Mouse (Mus musculus) forebrain, embryonic 14.5 days (tissue): ENCODE measurements around the gene Cwc25. TPM values are rescaled to one million over a fixed set of nuclear protein-coding genes. Genes with fewer than 3 reads are reported as not detected.
"Not testable (repeated sequence)": the region's sequence is repeated elsewhere in the genome, so short reads cannot be mapped to it uniquely, and the experiment has no call there.

ENCODE experiments used
- ATAC-seq: fragments of 200-750 bp; cut with Nextera tagmentation; 2 replicates; pipeline ENCODE4 v1.8.0; 2017; ENCODE audit warnings: mild to moderate bottlenecking, moderate library complexity
- DNase-seq: peaks from one replicate; pipeline ENCODE4 v3.0.0-alpha.2; 2015; ENCODE audit warnings: low spot score
- H3K27ac ChIP-seq: fragments of 300-500 bp; sonication (generic); 2 replicates; pipeline ENCODE4 v1.5.1; 2014; ENCODE audit warnings: low read depth, mild to moderate bottlenecking, control low read depth, low read length, moderate library complexity
- H3K27me3 ChIP-seq: fragments of 300-500 bp; sonication (generic); replicated peaks from 2 replicates; pipeline ENCODE4 v1.6.1; 2014; ENCODE audit warnings: low read length, control low read depth, mixed read lengths; ENCODE audit not compliant: control insufficient read depth, insufficient read depth
- H3K36me3 ChIP-seq: fragments of 300-500 bp; sonication (generic); 2 replicates; pipeline ENCODE4 v1.6.1; 2014; ENCODE audit warnings: low read length, control low read depth; ENCODE audit not compliant: control insufficient read depth, insufficient read depth
- H3K4me1 ChIP-seq: fragments of 300-500 bp; sonication (generic); 2 replicates; pipeline ENCODE4 v1.6.1; 2014; ENCODE audit warnings: antibody characterized with exemption, low read length, control low read depth; ENCODE audit not compliant: control insufficient read depth, insufficient read depth
- H3K4me2 ChIP-seq: fragments of 300-500 bp; sonication (generic); 2 replicates; pipeline ENCODE4 v1.6.1; 2014; ENCODE audit warnings: mild to moderate bottlenecking, control low read depth, low read length
- H3K4me3 ChIP-seq: fragments of 300-500 bp; sonication (generic); 2 replicates; pipeline ENCODE4 v1.5.1; 2014; ENCODE audit warnings: low read depth, low read length, control low read depth
- H3K9ac ChIP-seq: fragments of 300-500 bp; sonication (generic); 2 replicates; pipeline ENCODE4 v1.6.1; 2014; ENCODE audit warnings: mild to moderate bottlenecking, low read length, control low read depth, moderate library complexity
- H3K9me3 ChIP-seq: fragments of 300-500 bp; sonication (generic); replicated peaks from 2 replicates; pipeline ENCODE4 v1.6.1; 2016; ENCODE audit warnings: low read length, control low read depth, mixed read lengths; ENCODE audit not compliant: control insufficient read depth
- WGBS: fragments of 180-500 bp; shearing (Covaris S2); extraction: QIAGEN DNeasy Blood & Tissue Kit; methylation state at CpG from one replicate; pipeline ENCODE4 v1.1.7; 2014; 5-methylcytosine and 5-hydroxymethylcytosine counted together
- polyA plus RNA-seq: library from polyadenylated mRNA; unstranded; fragments of >200 nt; fragmentation: Nextera tagmentation; extraction: Ambion mirVana; gene quantifications from 2 replicates; pipeline ENCODE4 v1.2.1, GENCODE M21; 2014

Cwc25 gene
- polyA plus RNA-seq, 1 experiment from 2014 or later, result 9.9 TPM

DNA sequence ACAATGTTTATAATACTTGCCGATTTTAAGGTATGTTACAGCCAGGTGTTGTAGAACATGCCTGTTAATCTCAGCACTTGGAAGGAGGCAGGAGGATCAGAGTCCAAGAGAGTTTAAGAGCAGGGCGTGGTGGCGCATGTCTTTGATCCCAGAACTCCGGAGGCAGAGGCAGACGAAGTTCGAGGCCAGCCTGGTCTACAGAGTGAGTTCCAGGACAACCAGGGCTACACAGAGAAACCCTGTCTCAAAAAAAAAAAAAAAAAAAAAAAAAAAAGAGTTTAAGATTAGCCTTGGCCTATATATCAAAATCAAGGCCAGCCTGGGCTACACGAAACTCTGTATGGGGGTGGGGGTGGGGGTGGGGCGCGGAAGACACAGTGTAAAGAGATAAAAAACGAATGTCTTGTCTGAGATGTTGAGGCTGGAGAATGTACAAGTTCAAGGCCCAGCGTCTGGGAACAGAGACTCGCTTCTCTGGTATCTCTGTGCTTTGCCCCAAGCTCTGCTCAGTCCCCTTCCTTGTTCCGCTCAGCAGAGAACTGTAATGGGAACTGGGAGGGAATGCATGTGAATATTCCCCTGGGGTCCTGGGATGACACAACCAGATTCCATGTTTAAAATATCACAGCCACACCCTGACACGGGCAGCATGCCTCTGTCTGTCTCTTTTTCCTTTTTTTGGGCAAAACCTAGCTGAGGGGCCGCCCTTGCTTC, 31.2 kb upstream of the Cwc25 start:
- no peaks in the 10 kb centered on the region for H3K27me3 ChIP-seq
- ATAC-seq (no peak), DNase-seq (no peak)
- no peak overlapping the region for H3K27ac ChIP-seq
- 60% methylated on average over 15 of the region's 15 CpGs for WGBS
- H3K4me3 ChIP-seq, result no peak overlapping the region
- no peaks in the 10 kb centered on the region for H3K9me3 ChIP-seq
- no peak overlapping the region for H3K4me2 ChIP-seq
- peaks cover 17% of the 10 kb centered on the region for H3K4me1 ChIP-seq
- H3K36me3 ChIP-seq, result no peaks in the 10 kb centered on the region
- H3K9ac ChIP-seq, result no peak overlapping the region

DNA sequence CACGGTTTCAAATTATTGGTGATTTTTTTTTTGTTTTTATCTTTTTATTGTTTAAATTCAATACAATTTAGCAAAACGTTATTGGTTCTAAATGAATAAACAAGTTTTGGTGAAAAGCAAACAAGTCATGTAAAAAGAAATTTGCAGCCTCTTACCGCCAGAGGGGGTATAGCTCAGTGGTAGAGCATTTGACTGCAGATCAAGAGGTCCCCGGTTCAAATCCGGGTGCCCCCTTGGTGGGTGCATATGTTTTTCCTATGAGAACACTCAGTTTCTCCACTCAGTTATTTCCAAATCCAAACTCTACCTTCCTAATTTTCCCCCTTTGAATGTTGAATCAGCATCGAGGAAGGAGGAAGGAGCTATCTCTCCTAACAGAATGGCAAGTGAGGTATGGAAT, 30.6 kb upstream of the Cwc25 start:
- no peak overlapping the region for H3K4me2 ChIP-seq
- no peaks in the 10 kb centered on the region for H3K9me3 ChIP-seq
- H3K9ac ChIP-seq, result no peak overlapping the region
- no peaks in the 10 kb centered on the region for H3K36me3 ChIP-seq
- ATAC-seq (no peak), DNase-seq (peak; percentile 69)
- H3K27ac ChIP-seq, result no peak overlapping the region
- H3K4me1 ChIP-seq, result peaks cover 11% of the 10 kb centered on the region
- H3K4me3 ChIP-seq, result no peak overlapping the region
- no peaks in the 10 kb centered on the region for H3K27me3 ChIP-seq
- 5% methylated on average over 6 of the region's 6 CpGs for WGBS

DNA sequence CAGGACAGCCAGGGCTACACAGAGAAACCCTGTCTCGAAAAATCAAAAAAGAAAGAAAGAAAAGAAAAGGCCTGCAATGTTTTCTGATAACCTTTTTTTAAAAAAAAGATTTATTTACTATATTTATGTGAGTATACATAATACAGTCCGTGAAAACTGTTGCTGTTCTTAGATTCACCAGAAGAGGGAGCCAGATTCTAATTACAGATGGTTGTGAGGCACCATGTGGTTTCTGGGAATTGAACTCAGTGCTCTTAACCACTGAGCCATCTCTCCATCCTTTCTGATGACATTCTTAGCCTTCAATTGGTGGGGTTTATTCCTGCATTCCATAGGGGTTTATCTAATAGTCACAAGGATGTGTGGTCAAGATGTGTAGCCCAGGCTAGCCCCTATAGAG, 26.8 kb upstream of the Cwc25 start:
- ATAC-seq, result no peak
- 6% methylated on average over 2 of the region's 2 CpGs for WGBS

DNA sequence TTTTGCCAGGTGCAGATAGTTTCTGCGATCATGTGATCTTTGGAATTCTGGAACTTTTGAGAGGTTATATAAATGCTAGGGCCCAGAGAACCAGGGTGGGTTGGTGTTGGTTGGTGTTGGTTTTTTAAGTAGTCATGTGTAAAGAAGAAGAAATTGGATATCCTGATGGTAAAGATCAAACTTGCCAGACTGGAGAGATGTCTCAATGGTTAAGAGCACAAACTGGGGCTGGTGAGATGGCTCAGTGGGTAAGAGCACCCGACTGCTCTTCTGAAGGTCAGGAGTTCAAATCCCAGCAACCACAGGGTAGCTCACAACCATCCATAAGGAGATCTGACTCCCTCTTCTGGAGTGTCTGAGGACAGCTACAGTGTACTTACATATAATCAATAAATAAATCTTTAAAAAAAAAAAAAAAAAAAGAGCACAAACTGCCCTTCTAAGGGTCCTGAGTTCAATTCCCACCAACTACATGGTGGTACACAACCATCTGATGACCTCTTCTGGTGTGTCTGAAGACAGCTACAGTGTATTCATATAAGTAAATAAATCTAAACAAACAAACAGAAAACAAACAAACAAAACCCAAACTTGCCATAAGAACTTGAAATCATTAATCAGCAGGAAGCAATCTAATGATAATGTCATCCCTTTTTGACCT, 24.6 kb upstream of the Cwc25 start:
- not testable (repeated sequence) for H3K4me3 ChIP-seq, ATAC-seq, H3K9ac ChIP-seq, H3K4me2 ChIP-seq, H3K27ac ChIP-seq, H3K9me3 ChIP-seq, H3K36me3 ChIP-seq, DNase-seq, H3K4me1 ChIP-seq, H3K27me3 ChIP-seq
- WGBS, result 90% methylated on average over 2 of the region's 2 CpGs

More for the DNA sequence above, 26.8 kb upstream of the Cwc25 start:
- no peaks in the 10 kb centered on the region for H3K36me3 ChIP-seq
- no peaks in the 10 kb centered on the region for H3K9me3 ChIP-seq
- H3K9ac ChIP-seq, result no peak overlapping the region
- H3K27ac ChIP-seq, result no peak overlapping the region
- H3K4me3 ChIP-seq, result no peak overlapping the region
- DNase-seq, result peak; percentile 76
- no peak overlapping the region for H3K4me2 ChIP-seq
- no peaks in the 10 kb centered on the region for H3K27me3 ChIP-seq
- no peaks in the 10 kb centered on the region for H3K4me1 ChIP-seq

DNA sequence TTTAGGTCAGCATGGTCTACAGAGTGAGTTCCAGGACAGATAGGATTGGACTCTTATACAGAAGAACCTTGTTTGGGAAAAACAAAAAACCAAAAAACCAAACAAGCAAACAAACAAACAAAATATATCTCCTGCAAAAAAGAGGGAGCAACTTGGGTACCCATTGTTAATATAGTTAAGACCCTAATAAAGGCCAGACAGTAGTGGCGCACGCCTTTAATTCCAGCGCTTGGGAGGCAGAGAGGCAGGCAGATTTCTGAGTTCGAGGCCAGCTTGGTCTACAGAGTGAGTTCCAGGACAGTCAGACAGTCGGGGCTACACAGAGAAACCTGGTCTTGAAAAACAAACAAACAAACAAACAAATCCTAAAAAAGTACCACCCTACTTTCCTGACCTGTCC, 23.4 kb upstream of the Cwc25 start:
- H3K9me3 ChIP-seq, result no peaks in the 10 kb centered on the region
- no peak for ATAC-seq
- H3K36me3 ChIP-seq, result no peaks in the 10 kb centered on the region
- H3K27ac ChIP-seq, result no peak overlapping the region
- H3K9ac ChIP-seq, result no peak overlapping the region
- H3K4me3 ChIP-seq, result no peak overlapping the region
- WGBS, result 93% methylated on average over 5 of the region's 5 CpGs
- no peaks in the 10 kb centered on the region for H3K4me1 ChIP-seq
- H3K4me2 ChIP-seq, result no peak overlapping the region
- no peaks in the 10 kb centered on the region for H3K27me3 ChIP-seq
- no peak for DNase-seq

DNA sequence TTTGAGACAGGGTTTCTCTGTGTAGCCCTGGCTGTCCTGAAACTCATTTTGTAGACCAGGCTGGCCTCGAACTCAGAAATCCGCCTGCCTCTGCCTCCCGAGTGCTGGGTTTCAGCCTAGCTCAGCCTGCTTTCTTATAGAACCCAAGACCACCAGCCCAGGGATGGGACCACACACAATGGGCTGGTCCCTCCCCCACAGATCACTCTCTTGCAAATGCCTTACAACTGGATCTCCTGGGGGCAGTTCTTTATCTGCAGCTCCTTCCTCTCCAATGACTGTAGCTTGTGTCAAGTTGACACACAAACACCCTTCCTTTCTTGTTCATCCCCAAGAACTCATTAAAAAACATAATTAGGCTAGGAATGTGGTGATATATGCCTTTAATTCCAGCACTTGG, 21.6 kb upstream of the Cwc25 start:
- H3K4me3 ChIP-seq, result no peak overlapping the region
- H3K9ac ChIP-seq, result no peak overlapping the region
- no peaks in the 10 kb centered on the region for H3K4me1 ChIP-seq
- ATAC-seq (no peak), DNase-seq (no peak)
- H3K9me3 ChIP-seq, result no peaks in the 10 kb centered on the region
- no peak overlapping the region for H3K27ac ChIP-seq
- WGBS, result 87% methylated on average over 3 of the region's 3 CpGs
- no peaks in the 10 kb centered on the region for H3K27me3 ChIP-seq
- no peaks in the 10 kb centered on the region for H3K36me3 ChIP-seq
- H3K4me2 ChIP-seq, result no peak overlapping the region

DNA sequence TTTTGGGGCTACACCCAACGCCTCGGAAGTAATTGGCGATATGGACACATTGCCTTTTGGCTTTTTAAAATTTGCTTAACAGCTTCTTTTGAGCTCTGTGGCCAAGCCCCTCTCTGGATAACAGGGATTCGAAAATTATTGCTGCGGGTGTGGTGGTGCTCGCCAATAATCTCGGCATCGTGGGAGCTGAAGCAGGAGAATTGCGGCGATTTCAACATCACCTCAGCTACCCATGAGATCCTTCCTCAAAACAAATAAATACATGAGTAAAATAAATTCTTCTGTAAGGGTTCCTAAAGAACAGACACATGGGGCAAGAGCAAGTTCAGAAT, 16.2 kb upstream of the Cwc25 start:
- H3K36me3 ChIP-seq, result peaks cover 34% of the 10 kb centered on the region
- WGBS, result under 1% methylated on average over 10 of the region's 10 CpGs
- H3K9ac ChIP-seq, result peak overlapping the region; percentile 78
- peaks cover 10% of the 10 kb centered on the region for H3K4me1 ChIP-seq
- peak overlapping the region; percentile 50 for H3K4me2 ChIP-seq
- no peaks in the 10 kb centered on the region for H3K9me3 ChIP-seq
- H3K27me3 ChIP-seq, result no peaks in the 10 kb centered on the region
- H3K4me3 ChIP-seq, result peak overlapping the region; percentile 93
- H3K27ac ChIP-seq, result peak overlapping the region; percentile 29; the same call in 1 of the 2 replicates
- DNase-seq, result no peak
- ATAC-seq, result no peak

DNA sequence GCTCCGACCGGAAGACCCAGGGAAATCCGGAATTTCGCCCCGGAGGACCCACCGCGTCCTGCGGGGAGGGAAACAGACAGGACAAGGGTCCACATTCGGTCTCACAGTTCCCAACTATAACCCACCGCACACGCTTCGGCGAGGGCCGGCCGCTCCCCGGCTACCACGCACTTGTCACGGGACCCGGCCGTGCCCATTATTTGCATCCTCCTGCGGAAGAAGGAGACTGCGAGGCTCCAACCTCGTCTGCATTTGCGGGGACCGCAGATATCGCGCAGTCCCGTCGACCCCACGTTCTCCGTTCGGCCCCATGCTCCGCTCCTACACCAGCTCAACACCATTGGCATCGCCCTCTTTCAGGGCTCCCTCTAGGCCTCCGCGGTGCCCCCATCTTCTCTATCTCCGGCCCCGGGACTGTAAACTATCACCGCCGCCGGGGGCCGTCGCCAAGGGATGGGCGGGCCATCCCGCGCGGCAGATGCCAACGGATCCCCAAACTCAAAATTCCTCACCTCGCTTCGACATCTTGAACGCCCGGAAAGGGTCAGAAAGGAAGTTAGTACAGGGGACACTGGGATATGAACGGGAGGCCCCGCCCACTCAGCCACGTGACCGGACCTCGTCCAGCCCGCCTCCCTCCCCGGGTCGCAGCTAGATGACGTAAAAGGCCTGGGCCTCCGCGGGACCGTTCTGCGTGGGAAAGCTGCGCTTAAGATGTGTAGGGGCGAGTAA, 15.6 kb upstream of the Cwc25 start, which contains the start of gene Rpl23:
Gene Rpl23 (minus strand): TSS at position 606 of the 732 bp plus-strand sequence.
- peak; percentile 99 for DNase-seq
- Histone ChIP-seq H3K4me1 (peaks cover 10% of the 10 kb centered on the region), H3K4me3 (peak within 1 kb of the TSS; percentile 93), H3K9ac (peak within 1 kb of the TSS; percentile 95), H3K4me2 (peak within 1 kb of the TSS; percentile 83), H3K27ac (peak within 1 kb of the TSS; percentile 92), H3K9me3 (no peaks in the 10 kb centered on the region), H3K27me3 (no peaks in the 10 kb centered on the region), H3K36me3 (peaks cover 39% of the 10 kb centered on the region)
- under 1% methylated on average over 67 of the region's 67 CpGs for WGBS
- ATAC-seq, result peak; percentile 97

DNA sequence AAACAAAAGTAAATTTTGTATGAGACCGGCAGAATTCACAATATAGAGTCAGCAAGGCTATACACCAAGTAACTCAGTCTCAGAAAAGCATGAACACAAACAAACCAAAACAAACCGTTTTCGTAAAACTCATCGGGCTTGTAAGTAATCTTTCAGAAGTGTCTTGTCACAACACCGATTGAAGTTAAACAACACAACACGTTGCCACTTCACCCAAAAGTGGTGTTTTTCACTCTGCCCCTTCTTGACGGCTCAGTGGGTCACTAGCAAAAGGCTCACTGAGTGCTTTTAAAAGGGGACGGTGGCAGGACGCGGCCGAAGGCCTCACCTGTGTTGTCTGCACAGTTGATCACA, 15.1 kb upstream of the Cwc25 start:
- peak overlapping the region; percentile 95 for H3K9ac ChIP-seq
- DNase-seq, result no peak
- H3K4me2 ChIP-seq, result peak overlapping the region; percentile 83
- H3K4me3 ChIP-seq, result peak overlapping the region; percentile 93
- H3K9me3 ChIP-seq, result no peaks in the 10 kb centered on the region
- H3K4me1 ChIP-seq, result peaks cover 10% of the 10 kb centered on the region
- no peaks in the 10 kb centered on the region for H3K27me3 ChIP-seq
- WGBS, result 2% methylated on average over 11 of the region's 11 CpGs
- H3K27ac ChIP-seq, result 0 out of 2 replicates have a peak overlapping the region, but pooled peaks have one; percentile 92
- no peak for ATAC-seq
- peaks cover 45% of the 10 kb centered on the region for H3K36me3 ChIP-seq
